Comparison of ENCODE assay signal across 8 mouse cellular contexts in genomic region chr13:102589680-102590435, GRCm38 (mm10).
A peak's percentile ranks its signal among the peaks of the same experiment; 100 is the strongest.
DNase-seq lines count a peak whose midpoint lies in the region; ATAC-seq and TF ChIP-seq lines count a peak whose summit lies in the region.

No protein-coding gene starts in this region.

- H3K4me2 ChIP-seq in embryonic facial prominence, embryonic 14.5 days (ENCODE audit: low read depth, low read length): peak overlapping the region; percentile 32
- peak overlapping the region; percentile 10 for H3K4me2 ChIP-seq in hindbrain, embryonic 14.5 days (replicated peaks)

- ATAC-seq in embryonic facial prominence, embryonic 14.5 days (ENCODE audit: low read depth): peak; percentile 76
- ATAC-seq in hindbrain, embryonic 14.5 days (ENCODE audit: low FRiP score): 0 out of 2 replicates have a peak, but pooled peaks have one; percentile 51
- no peak for ATAC-seq in erythroid progenitor cell, adult 5-6 weeks (replicated peaks; ENCODE audit: low FRiP score, poor library complexity, severe bottlenecking)
- ATAC-seq in megakaryocyte progenitor cell, adult 5-6 weeks (replicated peaks; ENCODE audit: poor library complexity): no peak

- 0 out of 2 replicates have a peak overlapping the region, but pooled peaks have one; percentile 21 for H3K9ac ChIP-seq in embryonic facial prominence, embryonic 14.5 days (ENCODE audit: low read depth, low read length)
- no peak overlapping the region for H3K9ac ChIP-seq in hindbrain, embryonic 14.5 days

- no peak for TF ChIP-seq CTCF in layer of hippocampus, adult 2 months (conservative IDR thresholded peaks at IDR 0.05)

- no peaks in the 10 kb centered on the region for H3K9me3 ChIP-seq in embryonic facial prominence, embryonic 14.5 days (ENCODE audit: control insufficient read depth, low read length)
- H3K9me3 ChIP-seq in hindbrain, embryonic 14.5 days (ENCODE audit: control insufficient read depth, low read length): no peaks in the 10 kb centered on the region

- H3K27ac ChIP-seq in layer of hippocampus, adult 2 months: peak overlapping the region; percentile 87
- H3K27ac ChIP-seq in embryonic facial prominence, embryonic 14.5 days (replicated peaks; ENCODE audit: low read depth, low read length): peak overlapping the region; percentile 19
- H3K27ac ChIP-seq in hindbrain, embryonic 14.5 days: peak overlapping the region; percentile 26; the same call in 1 of the 2 replicates

- no peaks in the 10 kb centered on the region for H3K36me3 ChIP-seq in embryonic facial prominence, embryonic 14.5 days (ENCODE audit: control insufficient read depth, insufficient read depth, low read length)
- no peaks in the 10 kb centered on the region for H3K36me3 ChIP-seq in hindbrain, embryonic 14.5 days (replicated peaks; ENCODE audit: control insufficient read depth, insufficient read depth)

- H3K27me3 ChIP-seq in embryonic facial prominence, embryonic 14.5 days (replicated peaks; ENCODE audit: control insufficient read depth, insufficient read depth, low read length): no peaks in the 10 kb centered on the region
- H3K27me3 ChIP-seq in hindbrain, embryonic 14.5 days (ENCODE audit: control insufficient read depth, insufficient read depth, low read length): no peaks in the 10 kb centered on the region

- WGBS in embryonic facial prominence, embryonic 14.5 days: 24% methylated on average over 18 of the region's 18 CpGs
- WGBS in hindbrain, embryonic 14.5 days: 56% methylated on average over 18 of the region's 18 CpGs

- DNase-seq in layer of hippocampus, adult 2 months (ENCODE audit: low spot score in 2 of 2): peak; percentile 33 to 65
- DNase-seq in layer of hippocampus, adult 9-10 months (ENCODE audit: low spot score): no peak
- peak; percentile 83 for DNase-seq in embryonic facial prominence, embryonic 14.5 days (ENCODE audit: low spot score)
- DNase-seq in hindbrain, embryonic 14.5 days (ENCODE audit: low spot score): no peak
- DNase-seq in lung, postnatal 10 days: peak; percentile 50
- no peak for DNase-seq in B cell, adult 2 months

- H3K4me1 ChIP-seq in embryonic facial prominence, embryonic 14.5 days (ENCODE audit: control insufficient read depth, insufficient read depth, low read length): peaks cover 24% of the 10 kb centered on the region
- 0 out of 2 replicates have a peak, but pooled peaks cover 9% of the 10 kb centered on the region for H3K4me1 ChIP-seq in hindbrain, embryonic 14.5 days (replicated peaks; ENCODE audit: control insufficient read depth, insufficient read depth, low read length)

- H3K4me3 ChIP-seq in layer of hippocampus, adult 2 months: no peak overlapping the region
- H3K4me3 ChIP-seq in embryonic facial prominence, embryonic 14.5 days (ENCODE audit: low read depth, low read length): no peak overlapping the region
- H3K4me3 ChIP-seq in hindbrain, embryonic 14.5 days (replicated peaks; ENCODE audit: low read length): no peak overlapping the region

Comparison
In these comparisons a context has a peak if more than half of its experiments do, and no peak if none do; other contexts are left out.
1. DNase-seq: peak in layer of hippocampus, adult 2 months (2 of 2), embryonic facial prominence, embryonic 14.5 days (single experiment) and lung, postnatal 10 days (single experiment); none in layer of hippocampus, adult 9-10 months (single experiment), hindbrain, embryonic 14.5 days (single experiment) and B cell, adult 2 months (0 of 2).
2. H3K27ac ChIP-seq: peak in every context shown above with its lines; median percentile 87 in layer of hippocampus, adult 2 months; 26 in hindbrain, embryonic 14.5 days; 19 in embryonic facial prominence, embryonic 14.5 days.
3. ATAC-seq: peak in embryonic facial prominence, embryonic 14.5 days (single experiment) and hindbrain, embryonic 14.5 days (single experiment); none in erythroid progenitor cell, adult 5-6 weeks (single experiment) and megakaryocyte progenitor cell, adult 5-6 weeks (single experiment).